Mouse (Mus musculus) thymus, postnatal 10 days (tissue): ENCODE measurements at regions not wholly inside any gene's neighbourhood (a gene's known extent, or its start where the extent isn't known, plus 50 kb on each side); places are given as distances from the start of the nearest gene placed in this dataset.

ENCODE experiments used
- DNase-seq, 2 experiments: peaks; one replicate each; pipeline ENCODE4 v3.0.0; 2021; ENCODE audit warnings: low spot score in 2 of 2

- no peak for DNase-seq
Measured at GRCm38 (mm10) chr13:99847531-99847930, 53.4 kb downstream of the Cartpt start.

- no peak for DNase-seq
Measured at GRCm38 (mm10) chr13:99842626-99843025, 58.3 kb downstream of the Cartpt start.

GRCm38 (mm10) chr13:99839446-99839845 lies 61.4 kb downstream of the Cartpt start:
- DNase-seq: no peak

GRCm38 (mm10) chr13:99837772-99838425 lies 63.0 kb downstream of the Cartpt start:
- peak in 1 of 2 experiments; percentile 12 for DNase-seq

- no peak for DNase-seq
Measured at GRCm38 (mm10) chr13:99837180-99837579, 63.7 kb downstream of the Cartpt start.

GRCm38 (mm10) chr13:99836586-99836985 lies 64.3 kb downstream of the Cartpt start:
- no peak for DNase-seq

- no peak for DNase-seq
Measured at GRCm38 (mm10) chr13:99835518-99835917, 65.4 kb downstream of the Cartpt start.

- DNase-seq: no peak
Measured at GRCm38 (mm10) chr13:99830080-99830724, 70.7 kb downstream of the Cartpt start.

- DNase-seq: no peak
Measured at GRCm38 (mm10) chr13:99827573-99827972, 73.3 kb downstream of the Cartpt start.

GRCm38 (mm10) chr13:99824625-99825024 lies 76.3 kb downstream of the Cartpt start:
- no peak for DNase-seq

GRCm38 (mm10) chr13:99816666-99817065 lies 84.2 kb downstream of the Cartpt start:
- DNase-seq: no peak

- DNase-seq: no peak
Measured at GRCm38 (mm10) chr13:99815786-99816185, 85.1 kb downstream of the Cartpt start.

- DNase-seq: no peak
Measured at GRCm38 (mm10) chr13:99814801-99815200, 86.1 kb downstream of the Cartpt start.

- DNase-seq: no peak
Measured at GRCm38 (mm10) chr13:99814033-99814556, 86.8 kb downstream of the Cartpt start.

- DNase-seq: no peak
Measured at GRCm38 (mm10) chr13:99794448-99794847, 106.4 kb downstream of the Cartpt start.

- no peak for DNase-seq
Measured at GRCm38 (mm10) chr13:99793786-99794435, 107.0 kb downstream of the Cartpt start.

GRCm38 (mm10) chr13:99793001-99793400 lies 107.9 kb downstream of the Cartpt start:
- DNase-seq: no peak

- DNase-seq: no peak
Measured at GRCm38 (mm10) chr13:99790951-99791350, 109.9 kb downstream of the Cartpt start.

- no peak for DNase-seq
Measured at GRCm38 (mm10) chr13:99787760-99788159, 113.1 kb downstream of the Cartpt start.

- no peak for DNase-seq
Measured at GRCm38 (mm10) chr13:99785427-99785826, 115.5 kb downstream of the Cartpt start.

- no peak for DNase-seq
Measured at GRCm38 (mm10) chr13:99784314-99784713, 116.6 kb downstream of the Cartpt start.

- DNase-seq: no peak
Measured at GRCm38 (mm10) chr13:99782883-99783721, 117.8 kb downstream of the Cartpt start.
